Mouse (Mus musculus) ZHBTc4 (cell line): ENCODE results near the gene Utp15.

Experiments
- DNase-seq: peaks from one replicate; pipeline ENCODE4 v3.0.0-alpha.2; 2011; ENCODE audit warnings: low read depth, low spot score

Utp15 gene

DNA sequence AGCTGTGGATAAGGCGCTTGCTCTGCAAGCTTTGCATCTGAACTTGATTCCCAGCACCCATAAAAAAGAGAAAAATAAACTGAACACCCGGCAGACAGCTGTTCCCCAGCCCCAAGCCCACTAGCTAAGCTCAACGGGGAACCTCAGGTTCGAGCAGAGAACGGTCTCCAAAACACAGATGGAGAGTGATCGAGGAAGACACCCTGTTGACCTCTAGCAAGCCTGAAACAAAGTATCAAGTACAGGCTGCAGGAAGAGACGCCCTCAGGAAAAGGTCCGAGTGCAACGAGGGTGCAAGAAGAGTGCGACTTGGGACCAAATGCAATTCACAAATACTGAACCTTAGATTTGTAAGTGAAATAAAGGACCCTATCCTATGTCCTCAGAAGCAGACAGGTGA lies 13.2 kb downstream of the Utp15 start:
- DNase-seq = no peak

DNA sequence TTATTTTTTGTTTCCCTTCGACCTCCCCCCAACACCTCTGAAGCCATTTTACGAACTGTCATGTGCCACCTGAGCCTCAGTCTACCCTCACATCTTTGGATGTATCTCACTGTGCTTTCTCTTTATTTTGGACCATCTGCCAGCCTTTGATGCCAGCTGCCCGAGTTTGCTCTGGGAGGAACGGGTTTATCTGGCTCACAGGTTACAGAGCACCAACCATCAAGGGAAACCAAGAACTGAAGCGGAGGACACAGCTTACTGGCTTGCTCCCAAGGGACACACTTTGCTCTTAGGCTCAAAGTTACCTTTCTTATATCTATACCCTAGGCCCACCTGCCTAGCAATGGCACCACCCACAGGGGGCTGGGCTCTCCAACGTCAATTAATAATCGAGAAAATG lies 17.5 kb downstream of the Utp15 start:
- DNase-seq = no peak

DNA sequence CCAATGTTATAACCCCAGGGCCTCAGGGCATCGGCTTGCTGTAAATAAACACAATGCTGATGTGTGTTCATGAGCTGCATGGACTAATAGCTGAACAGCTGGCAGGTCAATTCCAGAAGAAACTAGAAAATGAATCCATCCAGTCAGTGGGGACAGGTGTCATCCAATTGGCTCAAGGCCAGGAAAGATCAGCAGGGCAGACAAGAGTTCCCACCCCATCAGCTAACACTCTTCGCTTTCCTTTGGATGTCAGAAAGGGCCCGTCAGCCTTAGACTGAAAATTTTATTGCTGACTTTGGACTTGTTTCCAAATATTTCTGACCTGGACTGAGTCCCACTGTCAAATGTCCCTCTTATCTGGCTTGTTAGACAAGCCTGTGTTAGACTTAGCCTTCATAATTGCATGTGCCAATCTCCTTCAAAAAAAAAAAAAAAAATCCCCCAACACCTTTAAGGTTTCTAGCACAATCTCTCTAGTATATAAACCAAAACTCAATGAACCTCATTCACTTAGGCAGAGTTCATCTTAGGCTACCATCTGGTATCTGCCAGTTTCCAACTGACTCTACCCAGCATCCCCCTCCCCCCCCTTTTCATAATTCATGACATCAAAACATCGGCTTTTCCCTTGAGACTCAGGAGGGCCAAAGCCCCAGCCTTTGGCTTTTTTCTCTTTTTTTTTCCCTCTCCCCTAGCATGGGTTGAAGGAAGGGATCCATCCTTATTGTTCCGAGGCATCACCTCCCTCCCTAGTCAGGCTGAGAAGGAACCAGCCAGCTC lies 18.1 kb downstream of the Utp15 start:
- DNase-seq = no peak

DNA sequence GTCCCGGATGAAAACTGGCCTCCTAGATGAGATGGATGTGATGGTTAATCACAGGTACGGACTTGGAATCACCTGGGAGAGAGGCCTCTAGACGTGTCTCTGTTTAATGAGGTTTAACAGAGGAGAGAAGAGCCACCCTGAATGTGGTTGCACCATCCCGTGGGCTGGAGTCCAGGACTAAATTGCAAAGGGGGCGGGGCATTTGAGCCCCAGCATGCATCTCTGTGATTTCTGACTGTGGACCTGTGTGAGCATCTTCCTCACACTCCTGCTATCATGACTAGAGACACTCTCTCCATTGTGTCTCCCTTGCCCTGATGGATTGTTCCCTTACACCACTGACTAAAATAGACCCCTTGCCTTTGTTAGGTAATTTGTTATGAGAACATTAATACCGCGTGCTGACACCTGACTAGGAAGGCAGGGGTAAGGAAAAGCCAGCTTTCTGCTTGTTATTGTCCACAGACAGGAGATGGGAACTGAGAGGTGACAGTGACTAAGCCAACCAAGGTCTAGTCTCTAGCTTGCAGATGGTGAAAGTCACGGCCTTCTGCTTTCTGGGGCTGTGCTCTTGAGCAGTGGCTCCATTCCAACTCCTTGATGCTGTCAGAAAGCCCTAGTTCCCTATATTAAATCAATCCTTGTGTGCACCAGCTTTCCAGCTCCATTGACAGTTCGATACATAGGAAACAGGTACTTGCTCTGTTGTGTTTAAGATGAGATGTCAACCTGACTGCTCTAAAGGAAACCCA lies 21.1 kb downstream of the Utp15 start:
- no peak for DNase-seq

DNA sequence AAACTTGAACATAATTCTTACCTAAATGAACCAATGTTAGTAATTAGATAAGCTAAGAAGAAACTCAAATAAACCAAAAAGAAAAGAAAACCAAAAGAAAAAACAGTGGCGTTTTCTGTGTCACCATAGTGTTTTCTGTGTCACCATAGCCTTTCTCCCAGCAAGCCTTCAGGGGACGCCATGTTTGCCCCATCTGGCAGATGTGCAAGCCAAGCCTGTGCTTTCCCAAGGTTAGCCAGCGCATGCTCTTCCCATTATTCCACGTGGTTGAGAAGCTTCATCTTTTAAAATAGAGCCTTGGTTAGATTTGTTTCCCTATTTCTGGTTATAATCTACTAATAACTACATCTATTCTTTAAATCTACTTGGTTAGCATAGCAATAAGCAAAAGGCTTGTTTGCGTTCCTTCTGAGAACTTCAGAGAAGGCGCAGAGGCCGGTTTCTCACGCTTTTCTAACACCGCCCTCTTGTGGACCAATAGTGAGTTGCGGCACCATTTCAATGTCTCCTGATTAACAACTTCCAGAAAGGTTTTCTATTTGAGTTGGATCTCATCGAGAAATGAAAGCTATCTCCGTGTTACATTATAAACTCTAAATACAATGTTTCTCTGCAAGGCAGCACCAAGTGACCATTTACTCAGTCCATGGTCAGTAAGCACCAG lies 22.7 kb downstream of the Utp15 start:
- DNase-seq = peak; percentile 80

DNA sequence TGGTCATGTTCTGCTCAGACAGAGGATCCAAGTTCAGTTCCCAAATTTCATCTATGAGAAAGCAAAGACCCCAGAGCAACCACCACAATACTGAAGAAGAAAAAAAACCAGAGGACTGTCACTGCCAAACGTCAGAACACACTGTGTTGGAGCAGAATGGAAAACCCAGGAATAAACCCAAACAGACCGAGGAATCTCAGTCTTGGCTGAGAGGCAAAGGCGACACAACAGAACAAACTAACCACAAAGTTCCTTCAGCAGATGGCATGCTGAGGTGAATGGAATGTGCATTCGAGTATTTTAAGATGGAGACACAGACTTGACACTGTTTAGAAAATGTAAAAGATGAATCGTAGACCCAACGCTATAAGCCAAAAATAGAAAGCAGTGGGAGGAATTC lies 27.4 kb downstream of the Utp15 start:
- DNase-seq = no peak

DNA sequence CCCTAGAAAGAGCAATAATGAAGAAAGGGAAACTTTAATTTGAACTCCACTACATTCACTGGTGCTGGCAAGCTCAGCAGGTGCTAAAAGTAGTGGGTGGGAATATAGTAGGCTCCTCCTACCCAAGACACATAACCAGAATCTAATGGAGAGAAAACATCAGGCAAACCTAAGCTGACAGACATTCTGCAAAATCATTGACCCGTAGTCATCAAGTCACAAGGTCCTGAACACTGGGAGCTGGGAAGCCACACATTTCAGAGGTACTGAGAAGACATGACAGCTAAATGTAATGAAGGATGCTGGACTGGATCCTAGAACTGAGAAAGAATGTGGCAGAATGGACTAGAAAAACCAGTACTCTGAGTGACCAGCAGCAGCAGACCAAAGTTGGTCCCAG lies 32.3 kb downstream of the Utp15 start:
- DNase-seq = no peak

DNA sequence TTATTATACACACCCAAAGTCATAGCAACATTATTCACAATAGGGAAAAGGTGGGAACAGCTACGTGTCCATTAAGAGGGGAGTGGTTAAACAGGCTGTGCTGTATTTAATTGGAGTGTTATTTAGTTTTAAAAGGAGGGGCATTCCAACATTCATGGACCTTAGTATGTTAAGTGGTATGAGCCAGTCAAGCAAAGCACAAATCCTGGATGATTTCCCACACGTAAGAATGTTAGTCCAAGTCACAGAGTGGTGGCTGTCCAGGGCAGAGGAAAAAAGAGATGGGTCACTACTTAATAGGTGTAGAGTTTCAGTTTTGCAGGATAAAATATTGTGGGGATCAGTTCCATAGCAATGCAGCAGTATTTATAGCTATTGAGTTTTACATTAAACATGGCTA lies 36.6 kb downstream of the Utp15 start:
- DNase-seq = no peak

DNA sequence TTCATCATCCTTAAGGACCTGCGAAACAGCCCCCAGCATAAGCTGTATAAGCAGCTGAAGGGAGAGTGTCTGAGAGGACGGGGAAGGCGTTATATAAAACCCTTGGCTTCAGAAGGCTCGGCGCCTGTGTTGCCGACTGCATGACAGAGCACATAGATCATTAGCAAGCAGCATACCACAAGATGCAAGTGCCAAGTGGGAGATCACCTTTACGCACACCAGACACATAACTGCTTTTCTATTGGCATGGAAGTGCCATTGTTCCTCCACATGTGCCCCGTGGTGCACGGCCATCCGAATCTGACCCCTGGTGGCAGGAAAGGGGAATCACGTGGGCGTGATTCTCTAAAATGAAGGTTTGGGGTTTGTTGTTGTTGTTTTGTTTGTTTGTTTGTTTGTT lies 40.0 kb downstream of the Utp15 start:
- DNase-seq = peak; percentile 65

DNA sequence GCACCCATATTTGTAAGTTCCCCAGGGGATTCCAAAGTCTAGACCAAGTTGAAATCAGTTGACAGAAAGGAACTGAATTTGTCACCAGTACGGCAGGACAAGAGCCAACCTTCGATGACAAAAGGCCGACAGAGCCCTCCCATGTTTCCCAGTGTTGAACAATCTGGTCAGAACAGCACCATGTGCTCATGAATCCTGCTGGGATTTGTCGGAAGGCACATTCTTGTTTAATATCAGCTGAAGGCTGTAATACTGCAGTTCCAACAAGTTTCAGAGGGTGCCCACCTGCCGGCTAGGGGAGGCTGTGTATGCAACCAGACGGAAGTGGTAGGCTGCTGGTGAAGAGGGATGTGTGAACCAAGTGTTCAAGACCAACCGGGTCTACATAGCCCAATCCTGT lies 52.7 kb downstream of the Utp15 start:
- DNase-seq = no peak

DNA sequence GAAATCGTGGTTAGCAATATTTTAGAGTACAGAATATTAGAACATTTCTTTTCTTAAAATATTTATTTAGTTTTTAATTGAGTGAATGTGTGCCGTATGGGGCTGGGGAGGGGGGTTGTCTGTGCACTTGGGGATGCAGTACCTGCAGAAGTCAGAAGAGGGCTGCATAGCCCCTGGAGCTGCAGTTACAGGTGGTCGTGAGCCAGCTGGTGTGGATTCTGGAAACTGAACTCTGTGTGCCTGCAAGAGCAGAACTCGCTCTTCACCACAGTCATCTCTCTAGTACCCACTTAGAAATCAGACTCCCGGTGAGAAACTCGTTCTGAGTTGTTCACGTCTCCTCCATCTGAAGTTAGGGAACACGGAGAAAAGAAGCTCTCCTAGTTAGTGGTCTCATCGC lies 54.0 kb downstream of the Utp15 start:
- peak; percentile 44 for DNase-seq

DNA sequence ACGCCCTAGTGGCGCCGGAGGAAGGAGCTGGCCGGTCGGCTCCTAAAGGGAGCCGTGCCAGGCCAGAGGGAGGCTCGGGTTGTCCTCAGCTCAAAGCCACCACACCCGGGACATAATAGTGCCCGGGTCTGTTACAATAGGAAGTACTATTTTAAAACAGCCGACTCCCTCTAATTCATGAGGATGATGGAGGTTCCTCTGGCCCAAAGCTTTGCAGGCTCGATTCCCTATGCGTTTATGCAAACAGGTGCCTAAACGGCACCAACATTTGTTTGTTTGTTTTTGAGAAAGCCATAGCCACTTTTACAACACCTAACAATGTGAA lies 56.3 kb downstream of the Utp15 start:
- DNase-seq = no peak

DNA sequence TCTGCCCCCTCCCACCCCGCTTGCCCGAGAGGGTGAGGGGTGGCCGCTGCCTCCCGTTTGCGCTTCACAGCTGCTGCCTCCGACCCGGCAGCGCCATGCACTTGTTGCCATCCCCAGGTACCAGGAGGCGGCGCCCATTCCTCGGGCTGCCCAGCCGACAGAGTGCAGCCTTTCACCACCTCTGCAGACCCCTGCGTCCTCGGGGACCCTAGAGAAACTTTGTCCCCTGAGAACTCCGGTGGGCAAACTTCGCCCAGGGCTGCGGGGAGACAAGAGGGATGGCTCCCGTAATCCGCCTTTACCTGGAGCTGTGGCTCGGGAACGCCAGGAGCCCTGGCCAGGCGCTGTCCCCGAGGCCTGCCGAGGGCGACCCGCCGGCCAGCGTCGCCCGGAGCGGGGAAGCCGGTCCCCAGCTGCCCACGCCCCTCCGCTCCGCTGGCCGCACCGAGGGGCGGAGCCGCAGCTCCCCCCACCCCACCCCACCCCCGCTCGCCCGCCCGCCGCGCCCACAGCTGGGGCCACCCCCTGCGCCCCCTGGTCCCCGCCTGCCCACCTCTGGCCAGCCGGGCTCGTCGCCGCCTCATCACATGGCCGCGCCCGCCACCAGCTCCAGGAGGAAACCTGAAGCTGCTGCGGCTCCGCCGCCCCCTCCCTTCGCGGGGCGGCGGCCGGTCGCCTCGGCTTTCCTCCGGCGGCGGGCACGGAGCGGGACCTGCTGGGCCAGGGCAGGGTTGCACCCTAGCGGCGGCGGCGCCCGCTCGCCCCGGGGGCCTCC lies 56.9 kb downstream of the Utp15 start, which contains the start of gene Arhgef28:
Gene Arhgef28 (minus strand): TSS at position 669 of the 775 bp plus-strand sequence.
- DNase-seq = peak; percentile 66

DNA sequence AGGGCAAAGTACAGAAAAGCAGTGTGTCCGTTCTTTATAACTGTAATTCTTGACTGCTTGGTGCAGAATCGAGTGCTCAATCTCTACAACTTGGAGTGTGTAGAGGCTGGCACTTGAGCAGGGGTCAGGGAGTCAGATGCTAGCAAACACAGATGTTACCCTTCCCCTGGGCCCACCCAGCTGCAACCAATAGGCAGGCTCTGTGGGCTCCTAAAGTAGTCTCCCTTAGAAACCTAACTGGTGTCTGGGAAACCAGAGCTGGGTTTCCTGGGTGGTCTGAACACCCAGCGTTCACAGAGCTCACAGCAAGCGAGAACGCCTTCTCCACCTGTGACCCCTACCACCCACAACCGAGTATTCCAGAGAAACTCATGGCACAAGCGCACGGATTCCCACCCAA lies 57.7 kb downstream of the Utp15 start:
- no peak for DNase-seq

DNA sequence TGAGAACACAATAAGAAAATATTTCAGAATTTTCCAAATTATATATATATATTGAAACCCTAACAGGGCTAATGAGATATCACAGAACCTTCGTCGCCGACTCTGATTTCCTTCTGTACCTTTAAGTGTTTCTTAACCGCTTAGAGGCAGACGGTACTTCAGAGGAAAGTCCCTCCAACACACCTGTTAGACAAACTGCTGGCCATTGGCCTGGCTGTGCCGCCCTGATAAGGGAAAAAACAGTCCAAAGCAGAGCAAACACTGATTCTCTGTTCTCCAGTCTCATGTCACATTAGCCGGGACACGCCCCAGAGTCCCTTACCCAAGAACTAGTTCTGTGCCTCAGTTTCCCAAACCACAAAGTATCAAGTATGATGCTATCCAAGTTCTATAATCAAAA lies 58.5 kb downstream of the Utp15 start:
- DNase-seq = no peak

DNA sequence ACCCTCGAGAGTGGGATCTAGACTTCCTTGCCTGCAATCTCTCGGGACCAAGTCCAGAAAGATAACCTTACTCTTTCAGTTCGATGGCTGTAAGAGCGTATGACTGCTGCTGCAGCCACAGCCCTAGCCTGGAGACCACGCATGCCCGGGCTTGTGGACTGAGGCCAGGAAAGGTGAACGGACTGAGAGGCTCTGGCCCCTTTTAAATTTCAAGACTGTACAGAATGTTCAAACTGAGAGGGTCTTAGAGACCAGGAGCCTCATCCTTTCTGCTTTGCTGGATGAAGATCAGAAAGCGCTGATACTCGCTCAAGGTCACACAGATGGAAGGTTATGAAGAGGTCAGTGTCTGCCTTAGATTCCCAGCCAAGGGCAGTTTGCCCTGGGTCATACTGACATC lies 61.4 kb downstream of the Utp15 start:
- DNase-seq = peak; percentile 45
